Mouse (Mus musculus): ENCODE measurements around the gene St8sia1. TPM values are rescaled to one million over a fixed set of nuclear protein-coding genes. Genes with fewer than 3 reads are reported as not detected.
"Not testable (repeated sequence)": the region's sequence is repeated elsewhere in the genome, so short reads cannot be mapped to it uniquely, and the experiment has no call there.

Gene St8sia1
- polyA plus RNA-seq (2014; fragmentation: Nextera tagmentation; extraction: Ambion mirVana), result 0.90 and 1.1 TPM in 2 replicates

GRCm38 (mm10) chr6:142964076-142964530, at the start of gene St8sia1:
TSS of gene St8sia1 (minus strand) at chr6:142964452.
- WGBS, result under 1% methylated on average over 45 of the region's 45 CpGs
- H3K27ac ChIP-seq (ENCODE audit: low read length), result peak within 1 kb of the TSS; percentile 67

GRCm38 (mm10) chr6:143012513-143013215, 48.4 kb upstream of the St8sia1 start:
- WGBS, result 91% methylated on average over 15 of the region's 15 CpGs
- H3K27me3 ChIP-seq (ENCODE audit: control insufficient read depth, insufficient read depth, low read length), result no peaks in the 10 kb centered on the region
- H3K9ac ChIP-seq (replicated peaks; ENCODE audit: low read depth, low read length), result no peak overlapping the region
- no peaks in the 10 kb centered on the region for H3K4me1 ChIP-seq (ENCODE audit: control insufficient read depth, insufficient read depth, low read length)
- no peak overlapping the region for H3K4me3 ChIP-seq (ENCODE audit: low read depth, low read length)
- H3K4me2 ChIP-seq (replicated peaks; ENCODE audit: low read depth, low read length), result no peak overlapping the region
- peaks cover 5% of the 10 kb centered on the region; the same call in 1 of the 2 replicates for H3K36me3 ChIP-seq (ENCODE audit: control insufficient read depth, insufficient read depth, low read length)
- H3K9me3 ChIP-seq (ENCODE audit: control insufficient read depth, low read depth, low read length), result no peaks in the 10 kb centered on the region
- H3K27ac ChIP-seq (ENCODE audit: low read length), result no peak overlapping the region
- no peak for ATAC-seq (ENCODE audit: insufficient number of reproducible peaks, insufficient read depth, low FRiP score, low read depth)

More at GRCm38 (mm10) chr6:142964076-142964530, at the start of gene St8sia1:
- H3K4me3 ChIP-seq (ENCODE audit: low read depth, low read length), result peak within 1 kb of the TSS; percentile 57
- no peaks in the 10 kb centered on the region for H3K9me3 ChIP-seq (ENCODE audit: control insufficient read depth, low read depth, low read length)
- no peaks in the 10 kb centered on the region for H3K36me3 ChIP-seq (ENCODE audit: control insufficient read depth, insufficient read depth, low read length)
- no peaks in the 10 kb centered on the region for H3K4me1 ChIP-seq (ENCODE audit: control insufficient read depth, insufficient read depth, low read length)
- peak within 1 kb of the TSS; percentile 97 for H3K4me2 ChIP-seq (replicated peaks; ENCODE audit: low read depth, low read length)
- H3K9ac ChIP-seq (replicated peaks; ENCODE audit: low read depth, low read length), result peak within 1 kb of the TSS; percentile 40; the same call in 1 of the 2 replicates
- 0 out of 2 replicates have a peak, but pooled peaks cover 3% of the 10 kb centered on the region for H3K27me3 ChIP-seq (ENCODE audit: control insufficient read depth, insufficient read depth, low read length)
- ATAC-seq (ENCODE audit: insufficient number of reproducible peaks, insufficient read depth, low FRiP score, low read depth), result peak; percentile 66

- Histone ChIP-seq H3K4me1 (ENCODE audit: control insufficient read depth, insufficient read depth, low read length) (no peaks in the 10 kb centered on the region), H3K9me3 (ENCODE audit: control insufficient read depth, low read depth, low read length) (no peaks in the 10 kb centered on the region), H3K4me2 (replicated peaks; ENCODE audit: low read depth, low read length) (no peak overlapping the region), H3K9ac (replicated peaks; ENCODE audit: low read depth, low read length) (no peak overlapping the region), H3K4me3 (ENCODE audit: low read depth, low read length) (no peak overlapping the region), H3K36me3 (ENCODE audit: control insufficient read depth, insufficient read depth, low read length) (peaks cover 5% of the 10 kb centered on the region; the same call in 1 of the 2 replicates), H3K27me3 (ENCODE audit: control insufficient read depth, insufficient read depth, low read length) (no peaks in the 10 kb centered on the region), H3K27ac (ENCODE audit: low read length) (no peak overlapping the region)
- 76% methylated on average over 5 of the region's 5 CpGs for WGBS
- no peak for ATAC-seq (ENCODE audit: insufficient number of reproducible peaks, insufficient read depth, low FRiP score, low read depth)
Measured at GRCm38 (mm10) chr6:143008865-143009264, 44.6 kb upstream of the St8sia1 start.

- not testable (repeated sequence) for H3K4me1 ChIP-seq (ENCODE audit: control insufficient read depth, insufficient read depth, low read length); H3K4me3 ChIP-seq (ENCODE audit: low read depth, low read length); H3K27me3 ChIP-seq (ENCODE audit: control insufficient read depth, insufficient read depth, low read length); H3K4me2 ChIP-seq (replicated peaks; ENCODE audit: low read depth, low read length); H3K27ac ChIP-seq (ENCODE audit: low read length); H3K9me3 ChIP-seq (ENCODE audit: control insufficient read depth, low read depth, low read length); H3K36me3 ChIP-seq (ENCODE audit: control insufficient read depth, insufficient read depth, low read length); H3K9ac ChIP-seq (replicated peaks; ENCODE audit: low read depth, low read length); ATAC-seq (ENCODE audit: insufficient number of reproducible peaks, insufficient read depth, low FRiP score, low read depth)
- 86% methylated on average over 9 of the region's 9 CpGs for WGBS
Measured at GRCm38 (mm10) chr6:143005209-143005608, 41.0 kb upstream of the St8sia1 start.

- no peaks in the 10 kb centered on the region for H3K36me3 ChIP-seq (ENCODE audit: control insufficient read depth, insufficient read depth, low read length)
- H3K4me1 ChIP-seq (ENCODE audit: control insufficient read depth, insufficient read depth, low read length), result no peaks in the 10 kb centered on the region
- H3K4me2 ChIP-seq (replicated peaks; ENCODE audit: low read depth, low read length), result no peak overlapping the region
- no peak overlapping the region for H3K9ac ChIP-seq (replicated peaks; ENCODE audit: low read depth, low read length)
- no peak overlapping the region for H3K27ac ChIP-seq (ENCODE audit: low read length)
- H3K4me3 ChIP-seq (ENCODE audit: low read depth, low read length), result no peak overlapping the region
- WGBS, result 75% methylated on average over 9 of the region's 9 CpGs
- no peaks in the 10 kb centered on the region for H3K27me3 ChIP-seq (ENCODE audit: control insufficient read depth, insufficient read depth, low read length)
- ATAC-seq (ENCODE audit: insufficient number of reproducible peaks, insufficient read depth, low FRiP score, low read depth), result no peak
- no peaks in the 10 kb centered on the region for H3K9me3 ChIP-seq (ENCODE audit: control insufficient read depth, low read depth, low read length)
Measured at GRCm38 (mm10) chr6:143004801-143005200, 40.5 kb upstream of the St8sia1 start.

GRCm38 (mm10) chr6:142998221-142998999, 34.2 kb upstream of the St8sia1 start:
- ATAC-seq (ENCODE audit: insufficient number of reproducible peaks, insufficient read depth, low FRiP score, low read depth), result no peak
- Histone ChIP-seq H3K27ac (ENCODE audit: low read length) (no peak overlapping the region), H3K36me3 (ENCODE audit: control insufficient read depth, insufficient read depth, low read length) (no peaks in the 10 kb centered on the region), H3K9me3 (ENCODE audit: control insufficient read depth, low read depth, low read length) (no peaks in the 10 kb centered on the region), H3K9ac (replicated peaks; ENCODE audit: low read depth, low read length) (no peak overlapping the region), H3K27me3 (ENCODE audit: control insufficient read depth, insufficient read depth, low read length) (no peaks in the 10 kb centered on the region), H3K4me2 (replicated peaks; ENCODE audit: low read depth, low read length) (no peak overlapping the region), H3K4me3 (ENCODE audit: low read depth, low read length) (no peak overlapping the region), H3K4me1 (ENCODE audit: control insufficient read depth, insufficient read depth, low read length) (peaks cover 7% of the 10 kb centered on the region; the same call in 1 of the 2 replicates)
- 42% methylated on average over 12 of the region's 12 CpGs for WGBS

- no peak overlapping the region for H3K9ac ChIP-seq (replicated peaks; ENCODE audit: low read depth, low read length)
- H3K27me3 ChIP-seq (ENCODE audit: control insufficient read depth, insufficient read depth, low read length), result no peaks in the 10 kb centered on the region
- no peaks in the 10 kb centered on the region for H3K9me3 ChIP-seq (ENCODE audit: control insufficient read depth, low read depth, low read length)
- H3K4me3 ChIP-seq (ENCODE audit: low read depth, low read length), result no peak overlapping the region
- no peak for ATAC-seq (ENCODE audit: insufficient number of reproducible peaks, insufficient read depth, low FRiP score, low read depth)
- 76% methylated on average over 3 of the region's 3 CpGs for WGBS
- H3K36me3 ChIP-seq (ENCODE audit: control insufficient read depth, insufficient read depth, low read length), result no peaks in the 10 kb centered on the region
- no peak overlapping the region for H3K27ac ChIP-seq (ENCODE audit: low read length)
- no peak overlapping the region for H3K4me2 ChIP-seq (replicated peaks; ENCODE audit: low read depth, low read length)
- H3K4me1 ChIP-seq (ENCODE audit: control insufficient read depth, insufficient read depth, low read length), result peaks cover 7% of the 10 kb centered on the region; the same call in 1 of the 2 replicates
Measured at GRCm38 (mm10) chr6:142996887-142997286, 32.6 kb upstream of the St8sia1 start.

- Histone ChIP-seq H3K27me3 (ENCODE audit: control insufficient read depth, insufficient read depth, low read length) (no peaks in the 10 kb centered on the region), H3K9me3 (ENCODE audit: control insufficient read depth, low read depth, low read length) (no peaks in the 10 kb centered on the region), H3K27ac (ENCODE audit: low read length) (no peak overlapping the region), H3K4me3 (ENCODE audit: low read depth, low read length) (no peak overlapping the region), H3K9ac (replicated peaks; ENCODE audit: low read depth, low read length) (no peak overlapping the region), H3K4me2 (replicated peaks; ENCODE audit: low read depth, low read length) (no peak overlapping the region), H3K4me1 (ENCODE audit: control insufficient read depth, insufficient read depth, low read length) (peaks cover 7% of the 10 kb centered on the region; the same call in 1 of the 2 replicates), H3K36me3 (ENCODE audit: control insufficient read depth, insufficient read depth, low read length) (no peaks in the 10 kb centered on the region)
- no peak for ATAC-seq (ENCODE audit: insufficient number of reproducible peaks, insufficient read depth, low FRiP score, low read depth)
- WGBS, result 62% methylated on average over 5 of the region's 5 CpGs
Measured at GRCm38 (mm10) chr6:142995567-142995966, 31.3 kb upstream of the St8sia1 start.
